Mouse (Mus musculus): ENCODE data around the gene Tmeff2.

Tmeff2 gene

DNA sequence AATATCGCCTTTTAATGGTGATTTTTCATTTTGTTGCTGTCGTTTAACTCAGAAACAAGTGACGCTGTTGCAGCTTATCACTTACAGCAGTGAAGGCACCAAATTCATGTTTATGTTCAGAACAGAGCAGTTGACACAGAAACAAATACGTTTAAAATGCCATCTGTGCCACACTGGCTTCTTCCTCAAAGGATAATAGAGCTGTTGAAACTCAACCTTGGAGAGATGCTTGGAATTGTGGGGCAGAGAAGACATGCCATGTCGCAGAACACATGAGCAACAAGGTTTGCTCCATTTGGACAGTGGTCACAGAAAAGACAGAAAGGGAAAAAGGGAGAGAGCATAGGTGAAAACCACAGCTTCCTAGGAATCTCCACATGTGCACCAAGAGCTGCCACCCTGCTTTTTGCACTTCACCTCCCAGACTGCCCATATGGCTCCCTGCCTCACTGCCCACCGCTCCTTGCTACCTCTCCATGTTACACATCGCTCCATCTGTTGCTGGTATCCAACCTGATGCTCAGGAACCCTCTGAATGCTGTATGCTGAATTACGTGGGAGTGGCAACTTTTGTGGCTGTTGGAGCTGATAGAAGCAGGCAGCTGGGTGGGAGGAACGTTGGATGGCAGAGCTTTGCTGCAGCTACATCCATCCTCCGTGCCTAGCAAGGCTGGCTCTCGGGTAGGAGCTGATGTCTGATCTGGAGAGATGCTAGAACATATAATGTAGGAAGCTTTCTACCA lies 298.8 kb downstream of the Tmeff2 start:
- no peak for DNase-seq (ENCODE audit: low spot score in 2 of 2)

DNA sequence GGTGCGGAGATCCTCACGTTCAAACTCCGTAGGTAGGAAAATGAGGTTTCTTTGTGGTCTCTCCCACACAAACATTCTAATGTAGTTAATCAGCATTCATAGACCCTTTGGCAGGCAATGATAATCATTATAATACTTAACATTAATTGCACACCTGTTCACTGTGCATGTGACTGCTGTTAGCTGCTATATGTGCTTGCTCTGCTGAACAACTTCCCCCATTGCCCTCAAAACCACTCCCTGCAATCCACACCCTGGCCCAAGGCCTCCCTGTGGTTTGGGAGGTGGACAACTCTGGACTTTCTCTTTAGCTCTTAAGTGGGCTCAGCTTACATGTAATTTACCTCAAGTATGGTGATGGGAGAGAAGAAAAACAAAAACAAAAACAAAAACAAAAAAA lies 299.5 kb downstream of the Tmeff2 start:
- DNase-seq (ENCODE audit: low spot score in 2 of 2) = no peak

DNA sequence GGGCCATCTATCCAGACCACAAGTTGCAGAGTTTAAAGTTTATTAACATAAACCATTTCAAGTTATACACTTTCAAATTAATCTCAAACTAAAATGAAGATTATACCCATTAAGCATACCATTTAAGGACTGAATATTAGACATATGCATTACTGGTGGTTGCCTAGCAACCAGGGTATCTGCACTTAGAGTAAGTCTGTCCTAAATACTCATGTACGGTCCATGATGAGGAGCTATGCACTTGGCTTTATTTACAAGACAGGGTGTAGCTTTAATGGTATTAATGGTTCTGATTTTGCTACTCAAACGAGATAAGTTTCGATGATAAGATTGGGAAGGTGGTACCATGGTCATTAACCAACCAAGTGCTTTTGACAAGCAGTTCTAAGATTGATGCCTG lies 315.2 kb downstream of the Tmeff2 start:
- no peak for DNase-seq (ENCODE audit: low spot score in 2 of 2)

DNA sequence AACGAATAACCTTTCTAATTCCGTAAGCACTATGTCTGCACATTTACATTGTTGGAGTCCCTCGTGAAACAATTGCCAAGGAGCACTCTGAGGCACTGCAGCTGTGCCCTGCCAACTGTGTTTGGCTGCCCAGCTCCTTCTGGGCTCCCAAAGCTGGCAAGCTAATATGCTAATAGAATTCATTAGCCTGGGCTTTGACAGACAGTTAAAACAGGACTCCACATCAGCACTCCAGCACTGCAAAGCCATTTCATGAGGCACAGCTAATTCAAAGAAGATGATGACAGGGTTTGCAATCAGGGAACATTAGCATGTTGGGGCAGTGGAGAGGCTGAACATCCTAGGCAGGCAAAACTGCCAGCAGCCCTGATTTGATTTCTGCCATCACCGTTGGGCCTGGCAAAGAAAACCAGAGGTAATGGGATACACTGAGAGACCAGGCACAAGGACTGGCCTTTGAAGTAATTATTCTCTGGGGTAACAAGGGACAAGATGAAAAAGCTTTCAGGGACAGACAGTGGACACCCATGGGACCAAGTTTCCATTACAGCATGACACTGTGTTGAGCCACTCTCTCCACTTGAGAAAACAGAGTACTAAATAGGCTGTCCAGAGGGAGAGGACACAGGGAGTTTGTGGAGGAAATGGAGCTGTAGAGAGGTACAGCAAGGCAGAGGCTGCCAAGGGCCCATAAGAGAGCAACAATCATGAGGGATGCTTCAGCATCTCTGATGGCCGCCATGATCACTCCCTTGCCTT lies 316.0 kb downstream of the Tmeff2 start:
- DNase-seq (ENCODE audit: low spot score in 2 of 2) = no peak

DNA sequence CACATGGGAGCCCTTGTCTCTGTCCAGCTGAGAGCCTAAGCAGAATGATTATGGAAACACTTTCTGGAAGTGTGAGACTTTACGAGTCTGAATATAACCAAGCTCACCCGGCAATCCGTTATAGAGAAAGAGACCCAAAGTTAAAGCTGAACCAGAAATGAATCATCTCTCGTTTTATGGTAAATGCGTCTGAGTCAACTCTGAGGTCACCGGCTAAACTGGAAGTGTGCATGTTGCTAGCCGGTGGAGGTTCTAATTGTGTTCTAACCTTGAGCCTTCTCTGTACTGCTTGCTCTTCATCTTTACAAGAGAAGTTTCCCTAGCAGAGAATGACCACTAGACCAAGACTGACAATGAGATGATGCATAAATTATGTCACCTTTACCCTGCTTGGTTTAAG lies 316.8 kb downstream of the Tmeff2 start:
- no peak for DNase-seq (ENCODE audit: low spot score in 2 of 2)

DNA sequence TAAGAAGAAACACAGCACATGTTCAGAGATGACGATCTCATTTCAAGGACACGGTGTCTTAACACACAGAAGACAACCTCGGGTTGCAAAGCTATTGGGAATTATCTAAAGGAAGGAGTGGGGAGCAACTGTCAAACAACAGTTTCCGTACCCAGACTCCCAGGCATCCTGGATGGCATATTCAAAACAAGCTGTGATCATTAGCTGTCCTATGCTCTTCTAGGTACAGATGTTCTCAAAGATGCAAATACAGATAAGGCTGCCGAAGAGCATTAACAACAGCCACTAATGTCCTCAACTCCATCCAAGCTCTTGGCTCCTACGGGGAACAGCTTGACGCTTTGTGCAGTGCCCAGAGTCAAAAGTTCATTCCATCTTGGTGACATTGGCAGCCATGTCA lies 324.7 kb downstream of the Tmeff2 start:
- no peak for DNase-seq (ENCODE audit: low spot score in 2 of 2)

All from spleen, postnatal 14 days (tissue).